Mouse (Mus musculus): ENCODE results near the gene Fbxo11.
"Not testable (repeated sequence)": the region's sequence is repeated elsewhere in the genome, so short reads cannot be mapped to it uniquely, and the experiment has no call there.

The Fbxo11 gene

DNA sequence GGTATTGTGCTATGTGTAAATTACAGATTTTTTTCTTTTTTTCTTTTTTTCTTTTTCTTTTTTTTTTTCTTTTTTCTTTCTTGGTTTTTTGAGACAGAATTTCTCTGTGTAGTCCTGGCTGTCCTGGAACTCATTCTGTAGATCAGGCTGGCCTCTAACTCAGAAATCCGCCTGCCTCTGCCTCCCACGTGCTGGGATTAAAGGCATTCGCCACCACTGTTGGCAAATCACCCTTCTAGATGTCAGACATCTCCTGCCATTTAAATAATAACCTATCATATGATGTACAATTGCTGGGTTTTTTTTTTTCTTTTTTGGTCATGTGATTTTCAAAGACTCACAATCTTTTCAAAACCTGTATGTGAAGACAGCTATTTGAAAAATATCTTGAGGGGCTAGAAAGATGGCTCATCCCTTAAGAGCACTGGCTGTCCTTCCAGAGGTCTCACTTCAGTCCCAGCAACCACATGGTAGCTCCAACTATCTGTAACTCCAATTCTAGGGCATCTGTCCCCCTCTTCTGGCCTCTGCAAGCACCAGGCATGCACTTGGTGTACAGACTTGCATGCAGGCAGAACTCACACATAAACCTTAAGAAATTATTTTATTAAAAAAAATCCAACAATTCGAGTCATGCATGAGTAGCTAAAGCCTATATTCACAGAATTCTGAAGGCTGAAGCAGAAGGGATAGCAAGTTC, 2.3 kb upstream of the Fbxo11 start:
- no peak for DNase-seq (ENCODE audit: low spot score in 2 of 2)

DNA sequence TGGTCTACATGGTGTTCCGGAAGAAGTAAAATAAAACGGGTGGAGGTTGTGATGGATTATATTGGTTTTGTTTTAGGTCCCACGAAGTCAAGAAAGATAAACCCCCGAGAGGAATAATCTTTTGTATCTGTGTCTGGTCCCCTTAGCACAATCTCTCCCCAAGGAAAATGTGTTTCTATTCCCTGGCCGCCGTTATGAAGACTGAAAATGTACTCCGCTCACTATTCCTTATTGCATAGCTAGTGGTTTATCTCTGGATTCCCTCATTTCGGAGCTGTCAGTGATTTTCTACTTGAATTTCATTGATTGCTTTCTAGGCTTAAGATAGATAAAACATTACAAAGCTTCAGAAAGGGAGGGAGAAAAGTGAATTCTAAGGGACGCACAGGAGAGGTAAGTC, 1.7 kb upstream of the Fbxo11 start:
- DNase-seq (ENCODE audit: low spot score in 2 of 2), result no peak

DNA sequence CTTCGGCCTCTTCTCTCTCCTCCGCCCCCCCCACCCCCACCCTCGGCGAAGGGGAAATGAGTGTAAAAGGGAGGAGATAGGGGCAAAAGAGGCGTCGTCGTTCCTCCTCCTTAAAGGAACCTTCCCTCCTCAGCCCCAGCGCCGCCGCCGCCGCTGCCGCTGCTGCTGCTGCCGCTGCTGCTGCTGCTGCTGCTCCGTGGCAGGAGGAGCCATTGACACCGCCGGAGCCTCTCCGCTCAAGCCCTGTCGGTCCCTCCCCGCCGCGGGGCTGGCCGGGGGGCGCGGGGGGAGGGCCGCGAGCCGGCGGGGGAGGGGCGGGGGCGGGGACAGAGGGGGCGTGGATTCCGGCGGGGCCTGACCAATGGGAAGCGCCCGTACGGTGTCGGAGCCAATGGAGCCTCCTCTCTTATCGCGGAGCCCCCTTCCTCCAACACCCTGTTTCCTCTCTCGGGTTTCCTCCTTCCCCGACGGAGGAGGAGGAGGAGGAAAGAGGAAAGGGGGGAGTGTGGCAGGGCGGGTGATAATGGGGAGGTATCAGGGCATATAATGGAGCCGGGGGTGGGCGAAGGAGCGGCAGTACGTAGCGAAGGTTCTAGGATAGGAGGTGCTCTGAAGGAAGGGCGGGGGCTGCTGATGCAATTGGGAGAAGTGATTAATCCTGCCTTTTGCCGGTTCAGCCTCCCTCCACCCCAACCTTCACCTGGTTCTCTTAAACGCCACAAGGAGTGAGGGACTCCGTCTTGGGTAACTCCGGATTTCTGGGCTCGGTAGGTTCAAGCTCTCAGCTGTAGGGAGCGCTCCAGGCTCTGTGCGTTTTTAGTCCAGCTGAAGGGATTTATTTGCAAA, 933 bp upstream of the Fbxo11 start:
- DNase-seq (ENCODE audit: low spot score in 2 of 2), result peak; percentile 65 to 83

DNA sequence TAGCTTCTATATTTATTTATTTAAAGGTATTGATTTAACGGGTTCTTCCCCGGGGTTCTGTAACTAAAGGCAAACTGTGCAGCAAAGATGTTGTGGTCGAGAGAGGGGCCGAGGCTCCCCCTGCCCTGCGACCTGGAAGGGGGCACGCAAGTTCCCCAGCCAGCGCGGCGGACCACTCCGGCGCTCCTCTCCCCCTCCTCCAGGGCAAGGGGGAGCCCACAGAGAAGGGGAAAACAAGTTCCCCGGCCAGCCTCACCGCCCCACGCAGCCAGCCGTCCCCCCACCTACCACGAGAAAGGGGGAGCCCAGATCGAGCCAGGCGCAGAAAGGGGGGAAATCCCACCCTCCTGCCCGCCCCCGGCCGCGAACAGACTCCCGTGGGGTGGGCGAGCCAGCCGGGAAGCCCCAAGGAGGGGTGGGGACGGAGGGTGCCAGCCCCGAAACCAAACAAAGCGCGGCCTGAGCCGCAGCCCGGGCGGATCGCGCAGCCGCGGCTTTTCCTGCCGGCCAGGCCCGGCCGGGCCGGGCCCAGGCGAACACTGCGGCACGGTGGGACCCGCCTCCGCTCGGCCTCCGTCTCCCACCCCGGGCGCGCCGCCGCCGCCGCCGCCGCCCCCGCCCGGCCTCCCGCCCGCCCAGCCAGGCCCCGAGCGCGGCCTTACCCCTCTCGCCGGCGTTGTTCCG, 602 bp downstream of the Fbxo11 start:
- DNase-seq (ENCODE audit: low spot score in 2 of 2), result peak; percentile 35 to 55

DNA sequence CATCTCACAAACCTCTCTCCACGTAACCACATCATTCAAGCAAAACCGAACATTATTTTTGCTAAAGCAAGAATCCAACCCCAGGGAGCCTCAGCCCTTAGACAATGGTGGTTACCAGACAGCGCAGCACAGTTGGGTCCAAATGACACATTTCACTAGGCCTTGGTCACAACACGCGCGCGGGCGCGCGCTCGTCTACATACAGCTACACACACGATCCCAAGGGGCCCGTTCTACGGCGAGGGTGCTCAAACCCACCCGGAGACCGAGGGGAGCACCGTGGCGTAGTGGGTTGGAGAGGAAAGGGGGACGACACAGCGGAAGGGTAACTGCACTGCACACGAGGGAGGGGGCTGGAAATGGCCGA, 1.1 kb downstream of the Fbxo11 start:
- DNase-seq (ENCODE audit: low spot score in 2 of 2), result peak in 1 of 2 experiments; percentile 55

DNA sequence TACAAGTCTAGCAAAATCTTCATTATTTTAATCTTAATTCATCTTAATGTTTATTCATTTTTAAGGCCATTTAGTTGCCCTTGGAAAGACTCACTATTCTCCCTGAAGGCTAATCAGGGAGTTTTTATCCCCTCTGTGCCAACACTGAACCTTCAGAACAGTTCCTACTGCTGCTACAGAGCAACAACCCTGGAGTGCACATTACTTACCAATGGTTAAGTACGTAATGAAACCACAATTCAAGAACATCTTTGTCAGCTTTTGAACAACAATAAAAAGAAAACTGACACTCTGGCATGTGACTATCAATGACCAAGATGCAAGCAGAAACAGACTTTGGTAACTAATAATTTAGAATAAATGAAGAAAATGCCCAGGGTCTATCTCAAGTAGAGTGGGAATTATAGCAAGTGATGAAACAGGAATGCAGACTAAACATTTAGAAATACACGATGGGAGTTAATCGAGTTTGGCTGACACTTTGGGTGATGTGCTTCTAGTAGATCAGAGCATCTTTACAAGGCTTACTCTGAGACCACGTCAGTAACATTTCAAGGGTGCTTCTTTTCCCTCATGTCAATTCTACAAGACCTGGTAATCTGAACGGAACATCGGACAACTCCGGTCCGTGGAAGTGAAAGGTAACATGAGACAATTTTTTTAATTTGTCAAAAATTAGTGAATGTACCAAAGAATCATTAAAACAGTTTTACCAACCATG, 2.1 kb downstream of the Fbxo11 start:
- DNase-seq (ENCODE audit: low spot score in 2 of 2), result no peak

DNA sequence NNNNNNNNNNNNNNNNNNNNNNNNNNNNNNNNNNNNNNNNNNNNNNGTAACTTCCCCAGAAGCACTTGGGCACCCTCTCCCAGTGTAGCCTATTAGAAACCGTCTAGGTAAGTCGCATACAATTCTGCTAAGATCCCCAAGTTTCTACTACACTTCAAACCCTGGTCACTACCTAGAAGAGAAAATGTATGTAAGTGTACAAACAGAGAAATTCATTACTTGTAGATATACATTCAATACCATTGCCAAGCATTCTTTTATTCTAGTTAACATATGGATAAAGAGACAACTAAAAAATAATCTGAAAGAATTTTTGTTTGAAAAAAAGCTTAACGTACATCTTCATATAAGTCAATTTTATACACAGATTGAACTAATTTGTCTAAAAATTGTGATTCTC, 3.1 kb downstream of the Fbxo11 start:
- no peak for DNase-seq (ENCODE audit: low spot score in 2 of 2)

DNA sequence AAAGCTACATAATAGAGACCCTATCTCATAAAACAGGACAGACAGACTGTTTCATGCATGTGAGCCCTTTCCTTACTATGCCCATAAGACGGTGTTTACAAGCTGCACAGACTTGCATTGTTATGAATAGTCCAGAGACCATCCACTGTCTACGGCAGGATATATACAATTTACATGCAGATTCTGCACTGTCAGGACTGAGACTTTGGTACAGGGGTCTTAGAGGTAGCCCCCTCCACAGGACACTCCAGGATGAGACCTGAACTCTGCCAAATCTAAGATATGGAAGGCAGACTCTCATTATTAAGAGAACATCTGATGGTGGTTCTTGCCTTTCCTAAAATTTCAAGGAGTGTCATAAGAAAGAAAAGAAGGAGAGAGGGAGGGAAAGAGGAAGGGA, 6.8 kb downstream of the Fbxo11 start:
- DNase-seq (ENCODE audit: low spot score in 2 of 2), result no peak

DNA sequence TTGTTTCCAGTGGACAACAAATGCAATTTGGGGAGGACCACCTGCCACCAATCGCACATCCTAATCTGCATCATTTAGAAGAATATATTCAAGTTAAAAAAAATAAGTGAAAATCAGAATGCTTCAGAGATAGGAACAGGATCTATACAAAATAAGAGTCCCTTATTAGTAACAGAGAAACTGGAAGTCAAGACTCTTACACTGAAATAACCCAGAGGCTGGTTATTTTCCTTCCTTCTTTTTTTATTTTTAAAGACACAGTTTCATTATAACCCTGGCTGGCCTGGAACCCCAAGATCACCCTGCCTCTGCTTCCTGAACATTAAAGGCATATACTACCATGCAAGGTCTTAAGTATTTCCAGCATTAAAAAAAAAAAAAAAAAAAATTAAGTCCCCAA, 7.2 kb downstream of the Fbxo11 start:
- no peak for DNase-seq (ENCODE audit: low spot score in 2 of 2)

DNA sequence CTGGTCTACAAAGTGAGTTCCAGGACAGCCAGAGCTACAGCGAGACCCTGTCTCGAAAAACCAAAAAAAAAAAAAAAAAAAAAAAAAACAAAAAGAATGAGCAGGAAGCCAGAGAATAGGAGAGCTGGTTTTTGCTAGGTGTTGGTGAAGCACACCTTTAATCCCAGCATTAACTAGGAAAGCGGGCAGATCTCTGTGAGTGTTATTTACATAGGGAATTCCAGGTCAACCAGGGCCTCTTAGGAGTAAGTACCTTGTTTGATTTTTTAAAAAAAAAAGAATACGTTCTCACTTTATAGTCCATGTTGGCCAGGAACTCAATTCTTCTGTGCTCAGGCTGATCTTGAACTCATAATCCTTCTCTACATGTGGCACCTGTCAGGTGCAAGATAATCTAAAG, 13.4 kb downstream of the Fbxo11 start:
- DNase-seq (ENCODE audit: low spot score in 2 of 2), result no peak

DNA sequence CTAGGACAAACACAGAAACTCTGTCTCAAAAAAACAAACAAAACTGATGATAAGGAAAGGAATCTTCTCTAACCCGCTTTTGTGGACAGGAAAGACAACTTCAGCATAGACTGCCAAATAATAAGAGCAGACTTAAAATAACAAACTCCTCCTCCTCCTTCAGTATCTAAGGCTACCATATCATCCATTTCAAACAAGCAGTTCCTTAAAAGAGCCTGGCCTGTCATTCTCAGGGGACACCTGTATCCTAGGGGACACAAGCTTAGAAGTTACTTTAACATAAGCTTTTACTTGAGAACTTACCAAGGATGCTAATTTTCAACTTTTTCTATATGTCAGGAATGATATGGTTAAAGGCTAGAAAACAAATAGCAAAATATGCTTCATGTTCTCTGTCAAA, 14.2 kb downstream of the Fbxo11 start:
- DNase-seq (ENCODE audit: low spot score in 2 of 2), result no peak

DNA sequence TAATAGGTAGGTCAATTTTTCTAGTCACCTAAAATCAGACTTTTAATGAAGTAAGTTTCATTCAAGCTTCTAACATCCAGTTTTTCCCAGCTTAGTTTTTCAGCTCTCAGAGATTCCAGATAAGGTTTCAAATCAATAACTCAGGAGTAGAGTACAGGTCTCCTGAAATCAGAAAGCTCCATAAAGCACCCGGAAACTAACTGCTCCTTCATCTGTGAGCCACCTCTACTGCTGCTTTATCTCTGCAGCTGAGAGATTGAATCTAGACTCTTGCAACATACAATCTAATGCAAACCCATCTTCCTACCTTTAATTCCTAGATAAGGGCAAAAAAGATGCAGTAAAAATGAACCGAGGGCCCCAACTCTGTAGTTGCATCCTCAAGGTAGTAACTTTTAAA, 14.8 kb downstream of the Fbxo11 start:
- no peak for DNase-seq (ENCODE audit: low spot score in 2 of 2)

DNA sequence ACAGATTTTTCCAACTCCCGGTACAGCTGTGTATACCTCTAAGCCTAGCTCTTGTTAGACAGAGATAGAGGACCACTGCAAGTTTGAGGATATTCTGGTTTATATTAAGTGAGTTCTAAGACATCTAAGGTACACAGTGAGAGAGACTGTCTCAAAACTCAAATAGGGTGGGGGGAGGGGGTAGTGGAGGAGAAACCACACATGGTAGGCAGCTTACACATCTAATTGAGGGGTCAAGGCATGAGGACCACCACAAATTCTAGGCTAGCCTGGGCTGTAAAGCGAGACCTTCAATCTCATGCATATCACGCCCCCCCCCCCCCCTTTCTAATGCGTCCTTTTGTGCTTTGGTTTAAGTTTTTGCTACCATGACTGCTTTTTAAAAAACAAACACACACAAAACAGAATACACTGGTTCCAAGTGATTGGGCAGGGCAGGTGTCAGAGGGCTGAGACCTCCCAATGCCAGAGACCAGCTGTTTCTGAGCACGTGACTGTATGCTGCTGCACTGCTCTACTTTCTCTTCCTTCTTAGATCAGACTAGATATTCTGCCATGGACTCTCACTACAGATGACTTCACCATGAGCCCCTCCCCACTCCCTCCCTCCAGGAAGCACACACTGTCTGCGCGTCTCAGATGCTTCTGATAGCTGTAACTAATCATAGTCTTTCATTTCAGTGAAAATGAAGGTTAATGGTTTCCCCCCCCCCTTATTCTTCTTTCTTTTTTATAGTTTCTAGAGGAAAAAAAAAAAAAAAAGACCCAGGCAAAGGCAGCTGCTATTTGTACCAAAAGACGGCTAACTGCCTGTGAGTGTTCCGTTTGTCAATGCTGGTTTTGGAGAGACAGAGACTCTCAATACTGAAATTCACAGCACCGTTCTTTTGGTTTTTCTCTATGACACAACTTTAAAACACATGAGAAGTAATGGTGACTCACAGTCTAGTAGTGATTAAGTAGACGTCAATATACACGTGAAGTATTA, 22.7 kb downstream of the Fbxo11 start:
- DNase-seq (ENCODE audit: low spot score in 2 of 2), result no peak

DNA sequence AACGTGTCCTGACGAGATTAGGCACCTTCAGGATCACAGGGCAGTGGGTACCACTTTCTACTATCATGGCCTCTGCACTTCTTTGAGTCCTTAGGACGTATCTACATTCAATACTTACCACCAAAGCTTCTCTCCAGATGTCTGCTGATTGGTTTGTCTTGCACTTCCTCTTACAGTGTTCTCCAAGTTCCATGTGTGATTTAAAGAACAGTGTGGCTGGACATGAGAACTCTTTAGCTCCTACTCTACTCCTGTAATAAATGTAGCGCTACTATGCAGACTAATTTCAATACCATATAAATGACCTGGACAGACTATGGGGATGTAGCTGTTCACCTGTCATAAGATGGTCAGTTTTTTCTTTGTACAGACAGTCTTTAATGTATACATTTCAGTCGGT, 24.3 kb downstream of the Fbxo11 start:
- DNase-seq (ENCODE audit: low spot score in 2 of 2), result no peak

DNA sequence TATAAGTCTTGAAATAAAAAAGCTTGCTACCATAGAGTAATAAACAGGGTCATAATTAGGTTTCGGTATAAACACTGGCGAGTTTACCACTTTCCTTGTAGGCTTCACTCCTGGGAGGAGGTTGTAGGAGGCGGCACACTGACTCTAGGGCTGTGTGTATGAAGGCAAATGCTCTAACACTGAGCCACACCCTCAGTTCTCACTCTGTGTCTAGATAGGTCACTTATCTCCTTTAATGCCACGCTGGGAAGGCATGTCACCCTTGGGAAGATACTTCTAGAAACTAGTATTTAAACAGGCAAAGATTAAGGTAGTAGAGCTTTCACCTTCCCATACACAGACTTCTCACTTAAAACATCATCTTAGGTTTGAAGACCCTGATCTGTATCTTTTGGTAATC, 30.7 kb downstream of the Fbxo11 start:
- DNase-seq (ENCODE audit: low spot score in 2 of 2), result no peak

DNA sequence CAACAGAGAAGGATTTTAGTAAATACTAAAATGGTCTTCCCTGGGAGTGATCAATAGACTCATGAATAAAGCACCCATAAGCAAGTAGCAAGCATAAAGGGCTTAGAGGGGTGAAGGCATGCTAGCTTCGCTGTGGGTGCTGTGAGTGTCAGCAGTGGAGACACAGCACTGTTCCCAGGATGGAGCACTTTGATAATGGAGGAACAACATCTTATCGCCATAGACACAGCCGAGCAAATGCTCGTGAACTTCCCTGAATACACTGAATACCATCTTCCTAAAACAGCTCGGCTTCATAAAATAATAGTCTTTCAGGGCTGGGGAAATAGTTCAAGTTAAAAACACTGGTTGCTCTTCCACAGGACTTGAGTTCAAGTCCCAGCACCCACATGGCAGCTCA, 33.3 kb downstream of the Fbxo11 start:
- DNase-seq (ENCODE audit: low spot score in 2 of 2), result no peak

DNA sequence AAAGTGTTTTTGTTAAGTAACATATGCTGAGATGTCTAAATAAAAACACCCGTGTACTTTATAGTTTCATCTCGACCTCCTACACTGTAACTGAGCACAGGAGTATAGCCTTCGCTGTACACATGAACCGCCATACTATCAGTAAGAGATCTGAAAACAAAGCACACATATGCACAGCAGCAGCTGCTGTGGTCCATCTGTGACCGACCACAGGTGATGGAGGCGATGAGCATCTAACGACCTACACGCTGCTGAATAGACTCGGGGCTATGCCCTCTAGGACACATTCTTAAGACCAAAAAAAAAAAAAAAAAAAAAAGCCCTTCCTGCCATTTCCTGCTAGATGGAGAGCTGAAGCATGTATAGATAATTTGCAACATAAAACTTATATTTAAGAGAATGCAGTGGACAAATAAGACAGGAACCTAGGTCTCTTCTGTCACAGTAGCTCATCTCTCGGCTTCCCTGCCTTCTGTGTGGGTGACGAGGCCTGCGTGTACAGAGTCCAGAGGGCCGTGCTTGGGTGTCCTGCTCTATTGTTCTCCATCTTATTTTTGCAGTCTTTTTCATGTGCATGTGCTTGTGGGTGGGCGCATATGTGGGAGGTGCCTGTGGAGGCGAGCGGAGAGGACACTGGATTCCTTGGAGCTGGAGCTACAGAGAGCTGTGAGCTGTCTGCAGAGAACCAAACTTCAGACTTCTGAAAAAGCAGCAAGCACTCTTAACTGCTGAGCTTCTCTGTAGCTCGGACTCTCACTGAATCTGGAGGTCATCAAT, 35.7 kb downstream of the Fbxo11 start:
- no peak for DNase-seq (ENCODE audit: low spot score in 2 of 2)

DNA sequence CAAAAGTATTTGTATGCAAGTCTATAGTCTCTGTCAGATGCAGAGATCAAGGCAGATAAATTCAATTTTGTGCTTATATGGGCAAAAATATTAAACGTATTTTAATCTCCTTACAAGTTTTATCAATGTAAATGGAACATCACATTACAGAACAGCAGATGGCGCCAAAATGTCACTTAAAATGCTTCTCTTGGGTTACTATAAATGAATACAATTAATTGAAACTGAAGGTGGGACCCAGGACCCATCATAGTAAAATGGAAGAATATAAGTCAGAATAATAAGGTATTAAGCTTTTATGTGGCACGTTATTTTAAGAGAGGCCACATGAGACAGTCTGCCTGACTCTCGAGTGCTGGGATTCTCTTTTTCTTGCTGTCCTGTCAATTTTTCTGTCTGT, 39.9 kb downstream of the Fbxo11 start:
- peak in 1 of 2 experiments; percentile 15 for DNase-seq (ENCODE audit: low spot score in 2 of 2)

DNA sequence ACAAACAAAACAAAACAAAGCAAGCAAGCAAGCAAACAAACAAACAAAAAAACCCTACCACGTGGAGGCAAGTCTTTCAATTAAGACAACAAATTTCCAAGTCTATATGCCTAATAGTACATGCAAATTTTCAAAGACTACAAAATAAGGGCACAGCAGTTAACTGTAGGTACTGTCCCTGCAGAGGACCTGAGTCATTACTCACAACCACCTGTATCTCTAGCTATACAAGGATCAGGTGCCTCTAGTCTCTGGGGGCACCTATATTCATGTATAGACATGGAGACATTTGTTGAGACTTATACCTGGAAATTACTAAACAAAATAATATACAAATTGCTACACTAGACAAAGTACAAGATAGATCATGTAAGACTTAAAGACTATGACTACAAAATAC, 41.2 kb downstream of the Fbxo11 start:
- DNase-seq (ENCODE audit: low spot score in 2 of 2), result no peak

DNA sequence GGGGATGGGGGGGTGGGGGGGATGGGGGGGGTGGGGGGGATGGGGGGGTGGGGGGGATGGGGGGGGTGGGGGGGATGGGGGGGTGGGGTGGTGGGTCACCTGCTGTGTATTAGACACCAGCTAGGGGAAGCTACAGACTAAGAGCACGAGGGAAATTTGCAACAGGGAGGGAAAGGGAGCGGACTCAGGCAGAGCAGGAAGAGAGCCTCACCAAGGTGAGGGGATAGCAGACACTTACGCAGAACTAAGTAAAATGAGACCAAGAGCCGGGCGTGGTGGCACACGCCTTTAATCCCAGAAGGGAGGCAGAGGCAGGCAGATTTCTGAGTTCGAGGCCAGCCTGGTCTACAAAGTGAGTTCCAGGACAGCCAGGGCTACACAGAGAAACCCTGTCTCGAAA, 49.1 kb downstream of the Fbxo11 start:
- DNase-seq (ENCODE audit: low spot score in 2 of 2), result not testable (repeated sequence)
